ENCODE assay signal across 23 mouse cellular contexts in the genomic region with DNA sequence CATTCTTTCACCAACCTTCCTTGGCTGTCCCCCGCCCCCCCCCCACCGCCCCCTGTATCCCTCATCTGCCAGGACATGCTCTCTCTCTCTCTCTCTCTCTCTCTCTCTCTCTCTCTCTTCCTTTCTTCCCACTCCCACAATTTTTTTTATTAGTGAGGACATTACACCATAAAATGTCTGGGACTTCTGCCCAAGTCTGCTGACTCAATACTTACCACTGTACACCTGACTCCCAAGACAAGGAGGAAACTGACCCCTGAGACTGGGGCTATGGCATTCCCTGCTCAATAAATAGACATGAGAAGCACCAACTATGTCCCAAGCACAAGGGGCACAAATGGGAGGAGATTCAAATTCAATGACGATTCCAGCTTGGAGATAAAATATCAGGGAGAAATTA.
"Had no signal": no experiment of that assay in that cellular context is flagged by ENCODE, and none has a peak within 500 bp of the region (broad histone marks: within the 10 kb centered on the region; RNA-seq: fewer than 3 reads in every experiment).

No protein-coding gene starts in this region.

- H3K4me3 ChIP-seq: heart, adult 2 months; heart, embryonic 13.5 days; heart, embryonic 15.5 days; hindbrain, embryonic 13.5 days; hindbrain, embryonic 15.5 days; intestine, embryonic 15.5 days; layer of hippocampus, adult 2 months; left cerebral cortex, adult 2 months; limb, embryonic 10.5 days; limb, embryonic 12.5 days; liver, embryonic 13.5 days; liver, embryonic 15.5 days had no signal

- H3K27ac ChIP-seq: heart, adult 2 months; heart, embryonic 13.5 days; heart, embryonic 15.5 days; hindbrain, embryonic 13.5 days; hindbrain, embryonic 15.5 days; intestine, embryonic 15.5 days; layer of hippocampus, adult 2 months; left cerebral cortex, adult 2 months; limb, embryonic 10.5 days; limb, embryonic 12.5 days; liver, embryonic 13.5 days; liver, embryonic 15.5 days had no signal

- DNase-seq: gastrocnemius, postnatal 14 days; gastrocnemius, postnatal 36 days; heart, adult 11 months; heart, adult 2 months; heart, postnatal 14 days; heart, postnatal 36 days; kidney, adult 18-20 months; kidney, adult 8-10 months; kidney, postnatal 10 days; kidney, postnatal 25 days; kidney, postnatal 4 days; liver; liver, embryonic 13.5 days had no signal
